Mouse (Mus musculus) yolk sac, embryonic 10.5 days (tissue): Measurements from ENCODE around the gene Cry1.

Experiments used
- DNase-seq: peaks from one replicate; pipeline ENCODE4 v3.0.0-alpha.2; 2017; ENCODE audit warnings: low spot score

The Cry1 gene

DNA sequence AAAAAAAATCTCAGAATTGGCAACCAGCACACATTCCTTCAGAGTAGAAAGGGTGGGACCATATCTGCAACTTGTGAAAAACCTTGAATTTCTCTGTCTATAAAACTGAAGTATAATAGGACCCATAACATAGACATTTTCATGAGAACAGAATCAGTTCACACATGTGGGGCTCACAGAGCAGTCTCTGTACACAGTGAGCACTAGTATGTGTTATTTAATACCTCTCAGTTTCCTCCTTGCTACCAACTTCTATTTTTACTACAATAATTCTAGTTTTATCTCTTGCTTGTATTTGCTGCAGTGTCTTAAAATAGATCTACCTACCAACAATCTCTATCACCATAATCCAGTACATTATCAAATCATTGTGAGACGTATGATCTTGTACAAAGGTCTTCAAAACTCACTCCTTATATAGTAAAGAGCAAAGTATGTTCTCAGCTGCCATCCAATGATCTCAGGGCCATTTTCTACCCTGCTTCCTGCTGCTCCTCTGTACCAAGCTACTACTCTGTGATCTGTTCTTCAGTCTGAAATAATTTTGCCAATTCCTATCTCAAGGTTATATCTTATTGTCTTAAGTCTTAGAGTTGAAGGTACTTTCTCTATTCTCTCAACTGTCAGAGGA, 24.8 kb downstream of the Cry1 start:
- DNase-seq: no peak

GRCm38 (mm10) chr10:85157451-85157850, 27.4 kb downstream of the Cry1 start:
- DNase-seq: no peak

- DNase-seq: peak; percentile 11
Measured at GRCm38 (mm10) chr10:85154195-85154594, 30.7 kb downstream of the Cry1 start.

GRCm38 (mm10) chr10:85149226-85149625, 35.6 kb downstream of the Cry1 start:
- no peak for DNase-seq

GRCm38 (mm10) chr10:85146282-85146681, 38.6 kb downstream of the Cry1 start:
- no peak for DNase-seq

GRCm38 (mm10) chr10:85141465-85141864, 43.4 kb downstream of the Cry1 start:
- DNase-seq: peak; percentile 26

DNA sequence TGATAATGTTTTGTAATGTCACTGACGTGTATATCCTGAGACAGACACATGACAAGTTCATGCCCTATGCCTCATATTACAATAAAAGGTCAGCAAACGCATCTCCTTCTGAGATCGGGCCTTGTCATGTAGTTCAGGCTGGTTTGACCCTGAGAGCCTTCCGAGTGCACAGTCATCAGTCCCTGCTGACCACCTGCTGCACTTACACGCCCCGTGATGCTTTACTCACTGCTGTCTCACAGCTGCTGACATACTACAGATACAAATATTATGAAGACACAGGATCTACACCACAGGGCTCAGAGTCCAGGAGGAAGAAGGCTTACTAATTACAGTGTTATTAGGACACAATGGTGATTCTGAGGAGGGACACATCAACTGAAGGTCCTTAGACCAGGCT, 48.3 kb downstream of the Cry1 start:
- DNase-seq: no peak

DNA sequence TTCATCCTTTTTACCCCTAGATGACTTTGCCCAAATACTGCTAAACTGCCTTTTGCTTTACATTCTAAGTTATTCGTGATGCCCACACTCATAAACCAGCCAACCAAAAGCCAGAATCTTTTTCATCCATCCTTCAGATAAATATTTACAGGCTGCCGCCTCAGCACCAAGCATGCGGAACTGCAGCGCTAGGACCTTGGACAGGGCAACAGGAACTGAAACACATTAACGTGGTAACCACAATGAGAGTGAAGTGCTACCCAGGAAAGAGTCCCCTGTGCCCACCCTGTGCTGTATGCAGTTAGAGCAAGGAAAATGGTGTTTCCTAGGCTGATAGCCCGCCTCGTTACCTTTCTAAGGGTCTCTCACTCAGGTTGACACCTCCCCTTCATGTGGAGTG, 56.4 kb downstream of the Cry1 start:
- peak; percentile 38 for DNase-seq

- peak; percentile 92 for DNase-seq
Measured at GRCm38 (mm10) chr10:85127395-85128287, 57.2 kb downstream of the Cry1 start, which contains the start of gene Mterf2. TSS of gene Mterf2 (minus strand) at chr10:85128027.

GRCm38 (mm10) chr10:85125184-85125583, 59.7 kb downstream of the Cry1 start:
- peak; percentile 58 for DNase-seq

- DNase-seq: no peak
Measured at GRCm38 (mm10) chr10:85114409-85114808, 70.5 kb downstream of the Cry1 start.

DNA sequence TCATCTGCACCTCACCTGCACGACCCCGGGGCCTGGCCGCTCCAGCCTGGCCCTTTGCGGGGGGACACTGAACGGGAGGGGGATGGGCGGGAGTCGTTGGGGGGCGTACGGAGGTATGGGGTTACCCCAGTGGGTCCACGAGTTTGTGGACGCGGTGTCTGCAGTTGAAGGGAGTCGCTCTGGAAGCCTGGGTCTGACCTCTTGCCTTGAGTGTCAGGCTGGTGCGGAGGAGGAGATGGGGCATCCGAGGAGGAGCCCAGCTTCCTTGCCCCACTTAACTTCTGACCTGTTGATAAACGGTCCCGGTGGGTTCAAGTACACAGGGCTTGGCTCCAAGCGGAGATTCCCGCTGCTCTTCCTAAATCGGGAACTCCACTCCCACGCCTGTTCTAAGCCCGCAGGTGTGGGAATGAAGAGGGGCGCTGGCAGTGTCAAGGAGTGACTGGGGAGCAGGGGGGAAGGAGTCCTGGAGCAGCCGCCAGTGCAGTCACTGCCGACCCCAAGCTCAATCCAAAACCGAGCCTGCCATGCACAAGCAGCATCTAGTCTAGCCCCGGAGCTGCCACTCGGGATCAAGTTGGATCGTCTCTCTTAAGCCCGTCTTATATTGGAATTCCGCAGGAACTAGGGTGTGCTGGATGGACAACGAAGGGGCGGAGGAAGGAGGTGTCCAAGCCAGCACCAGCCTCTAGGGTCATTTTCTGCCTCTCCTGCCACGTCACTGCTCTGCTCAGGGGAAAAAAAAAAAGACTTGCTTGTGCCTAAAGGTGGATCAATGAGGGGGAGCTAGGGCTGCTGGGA, 81.6 kb downstream of the Cry1 start:
- peak; percentile 80 for DNase-seq

DNA sequence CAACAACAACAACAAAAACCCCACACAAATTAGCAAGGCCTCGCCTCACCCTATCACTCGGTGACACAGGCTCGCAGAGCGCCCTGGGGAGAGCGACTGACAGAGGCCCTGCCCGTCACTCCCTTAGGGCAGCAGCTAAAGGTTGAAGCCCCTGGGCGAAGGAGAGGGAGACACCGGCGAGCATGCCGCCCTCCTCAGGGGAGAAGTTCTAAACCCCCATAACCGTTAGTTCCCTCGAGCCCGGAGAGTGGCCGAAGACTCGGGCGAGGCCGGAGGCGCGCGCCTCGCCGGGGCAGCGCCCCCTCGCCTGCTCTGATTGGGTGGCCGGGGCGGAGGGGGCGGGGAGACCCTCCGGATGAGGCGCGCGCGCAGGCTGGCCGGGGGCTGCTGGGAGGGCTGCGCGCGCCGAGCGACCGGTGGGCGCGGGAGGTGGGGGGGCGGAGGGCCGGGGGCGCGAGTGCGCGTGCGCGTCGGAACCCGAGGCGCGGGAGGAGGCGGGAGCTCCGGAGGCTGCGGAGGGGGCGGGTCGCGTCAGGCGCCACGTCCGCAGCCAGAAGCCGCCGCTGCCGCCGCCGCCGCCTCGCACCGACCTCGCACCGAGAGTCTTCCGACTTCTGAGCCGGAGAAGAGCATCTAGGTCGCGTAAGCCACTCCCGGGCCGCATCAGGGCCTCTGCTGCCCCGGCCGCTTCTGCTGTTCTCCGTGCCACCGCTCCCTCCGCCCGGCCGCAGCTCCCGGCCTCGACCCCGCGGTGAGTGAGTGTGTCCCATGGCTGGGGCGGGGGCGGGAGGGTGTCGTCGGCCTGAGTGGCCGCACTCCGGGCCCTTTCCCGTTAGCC, 82.4 kb downstream of the Cry1 start, which contains the start of the genes Fhl4 and Tmem263:
Gene Fhl4 (minus strand): TSS at position 249 of the 838 bp plus-strand sequence.
Gene Tmem263 (plus strand): TSS at position 381 of the 838 bp plus-strand sequence.
- peak; percentile 93 for DNase-seq

GRCm38 (mm10) chr10:85101841-85102240, 83.0 kb downstream of the Cry1 start:
- no peak for DNase-seq
